Comparison of ENCODE assay signal across 8 mouse cellular contexts in the genomic region with DNA sequence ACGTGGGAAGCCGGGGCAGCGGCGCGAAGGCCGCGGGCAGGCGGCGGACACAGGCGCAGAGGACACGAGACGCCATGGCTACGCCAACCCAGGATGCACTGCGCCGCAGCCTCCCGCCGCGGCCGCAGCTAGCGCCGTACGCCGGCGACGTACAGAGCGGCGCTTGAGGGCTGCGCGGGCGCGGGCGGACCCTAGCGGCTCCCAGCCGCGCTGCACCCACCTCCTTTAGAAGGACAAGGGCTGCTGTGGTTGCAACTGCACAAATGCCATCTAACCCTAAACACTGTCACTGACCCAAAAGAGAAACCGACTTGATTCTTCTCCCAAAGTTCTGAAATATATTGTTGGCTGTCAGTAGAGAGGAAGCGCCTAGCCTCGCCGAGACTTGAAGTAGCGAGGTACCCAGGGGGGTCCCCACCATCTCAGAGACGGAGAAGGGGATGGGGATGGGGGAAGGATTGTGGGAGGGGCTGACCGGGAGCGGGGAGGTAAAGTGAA. TPM values are rescaled to one million over a fixed set of nuclear protein-coding genes. Genes with fewer than 3 reads are reported as not detected.
A peak's percentile ranks its signal among the peaks of the same experiment; 100 is the strongest.
DNase-seq lines count a peak whose midpoint lies in the region; ATAC-seq and TF ChIP-seq lines count a peak whose summit lies in the region.

A gene (minus strand): TSS at position 140 of the 498 bp plus-strand sequence.

- peak; percentile 91 for TF ChIP-seq CTCF in gastrocnemius, adult 2 months (IDR thresholded peaks at IDR 0.05)
- TF ChIP-seq CTCF in hindbrain, postnatal 0 days (IDR thresholded peaks at IDR 0.05; ENCODE audit: low read depth) = peak; percentile 67
- TF ChIP-seq CTCF in left cerebral cortex, adult 2 months (IDR thresholded peaks at IDR 0.05) = peak; percentile 87

- peak within 1 kb of the TSS; percentile 95 for H3K27ac ChIP-seq in gastrocnemius, adult 2 months
- H3K27ac ChIP-seq in hindbrain, postnatal 0 days = peak within 1 kb of the TSS; percentile 73
- H3K27ac ChIP-seq in left cerebral cortex, adult 2 months = peak within 1 kb of the TSS; percentile 91

- H3K4me2 ChIP-seq in hindbrain, postnatal 0 days (ENCODE audit: low read depth, low read length) = peak within 1 kb of the TSS; percentile 72

- peak within 1 kb of the TSS; percentile 76 for H3K9ac ChIP-seq in hindbrain, postnatal 0 days (replicated peaks; ENCODE audit: low read length)

- H3K27me3 ChIP-seq in hindbrain, postnatal 0 days (ENCODE audit: insufficient read depth, low read length) = no peaks in the 10 kb centered on the region

- DNase-seq in ZHBTc4 (ENCODE audit: low read depth, low spot score) = peak; percentile 97
- peak; percentile 65 to 86 for DNase-seq in cerebellum, postnatal 4 days (ENCODE audit: low spot score in 2 of 2)
- DNase-seq in gastrocnemius, adult 2 months = peak; percentile 93
- DNase-seq in hindbrain, postnatal 0 days (ENCODE audit: low spot score) = peak; percentile 97
- peak; percentile 88 to 89 for DNase-seq in left cerebral cortex, adult 2 months (ENCODE audit: extremely low spot score in 1 of 2, low spot score in 2 of 2)
- peak; percentile 85 to 86 for DNase-seq in right cerebral cortex, adult 2 months (ENCODE audit: low spot score in 2 of 2)
- DNase-seq in urinary bladder, postnatal 36 days (ENCODE audit: low spot score in 2 of 2) = peak; percentile 70 to 82

- peak within 1 kb of the TSS; percentile 90 for H3K4me3 ChIP-seq in gastrocnemius, adult 2 months
- peak within 1 kb of the TSS; percentile 71 for H3K4me3 ChIP-seq in hindbrain, postnatal 0 days (ENCODE audit: low read length)
- peak within 1 kb of the TSS; percentile 83 for H3K4me3 ChIP-seq in left cerebral cortex, adult 2 months

- under 1% methylated on average over 34 of the region's 43 CpGs for WGBS in hindbrain, postnatal 0 days

- H3K4me1 ChIP-seq in hindbrain, postnatal 0 days (ENCODE audit: insufficient read depth, low read length) = peaks cover 10% of the 10 kb centered on the region

- H3K9me3 ChIP-seq in hindbrain, postnatal 0 days (ENCODE audit: low read length) = no peaks in the 10 kb centered on the region

- intact Hi-C loops in gastrocnemius, adult 2 months (cut with DNase I) = no loop called here
- intact Hi-C loops in left cerebral cortex, adult 2 months (cut with DNase I) = no loop called here

- ATAC-seq in hindbrain, postnatal 0 days = peak; percentile 99
- peak; percentile 99 for ATAC-seq in megakaryocyte, adult 5-6 weeks (ENCODE audit: poor library complexity, severe bottlenecking)

- H3K36me3 ChIP-seq in hindbrain, postnatal 0 days (ENCODE audit: insufficient read depth, low read length) = no peaks in the 10 kb centered on the region

RNA-seq across cellular contexts. Expression of the gene that starts here (rescaled TPM):
- 100 to 1,000 TPM; 529 to 848 TPM for total RNA-seq in gastrocnemius, adult 2 months (2021)
- 41.4 and 67.2 TPM in 2 replicates for total RNA-seq in hindbrain, postnatal 0 days (2014; rRNA removed)
- 815 and 826 TPM in 2 replicates for polyA plus RNA-seq in hindbrain, postnatal 0 days (2015; fragmentation: Nextera tagmentation; extraction: Ambion mirVana)
- 100 to 1,000 TPM; 260 to 276 TPM for total RNA-seq in left cerebral cortex, adult 2 months (2021)
- 128 and 133 TPM in 2 replicates for total RNA-seq in megakaryocyte, adult 5-6 weeks (2015)
- 36.2 and 69.0 TPM in 2 replicates for total RNA-seq in megakaryocyte, adult 5-6 weeks (2017)

Comparison
In these comparisons a context has a peak if more than half of its experiments do, and no peak if none do; other contexts are left out.
1. Peak in every context shown above with its lines: DNase-seq, ATAC-seq, H3K4me3 ChIP-seq and H3K27ac ChIP-seq.